Mouse (Mus musculus): ENCODE data around the gene Naa20. TPM values are rescaled to one million over a fixed set of nuclear protein-coding genes. Genes with fewer than 3 reads are reported as not detected.

Gene Naa20
- polyA plus RNA-seq, 1 experiment = not detected

- Histone ChIP-seq H3K27ac (ENCODE audit: insufficient read depth, low read depth, low read length) (no peak overlapping the region), H3K4me3 (ENCODE audit: insufficient read depth, low read depth, low read length) (no peak overlapping the region), H3K4me1 (ENCODE audit: control insufficient read depth, insufficient read depth, low read length) (no peaks in the 10 kb centered on the region)
- TF ChIP-seq POLR2A (IDR thresholded peaks at IDR 0.05; ENCODE audit: insufficient read depth, low read depth, low read length) = no peak
- no peak for TF ChIP-seq CTCF (IDR thresholded peaks at IDR 0.05; ENCODE audit: insufficient read depth, low read depth, low read length)
- 4% methylated on average over 4 of the region's 4 CpGs for WGBS
These were observed 55.6 kb downstream of the Naa20 start for GRCm38 (mm10) chr2:145957450-145957849.

- no peaks in the 10 kb centered on the region for H3K4me1 ChIP-seq (ENCODE audit: control insufficient read depth, insufficient read depth, low read length)
- no peak overlapping the region for H3K27ac ChIP-seq (ENCODE audit: insufficient read depth, low read depth, low read length)
- no peak overlapping the region for H3K4me3 ChIP-seq (ENCODE audit: insufficient read depth, low read depth, low read length)
- TF ChIP-seq CTCF (IDR thresholded peaks at IDR 0.05; ENCODE audit: insufficient read depth, low read depth, low read length) (no peak), POLR2A (IDR thresholded peaks at IDR 0.05; ENCODE audit: insufficient read depth, low read depth, low read length) (no peak)
- WGBS = 68% methylated on average over 6 of the region's 6 CpGs
These were observed 56.2 kb downstream of the Naa20 start for GRCm38 (mm10) chr2:145958097-145958496.

- H3K4me3 ChIP-seq (ENCODE audit: insufficient read depth, low read depth, low read length) = no peak overlapping the region
- WGBS = 68% methylated on average over 7 of the region's 7 CpGs
- no peaks in the 10 kb centered on the region for H3K4me1 ChIP-seq (ENCODE audit: control insufficient read depth, insufficient read depth, low read length)
- no peak overlapping the region for H3K27ac ChIP-seq (ENCODE audit: insufficient read depth, low read depth, low read length)
- TF ChIP-seq CTCF (IDR thresholded peaks at IDR 0.05; ENCODE audit: insufficient read depth, low read depth, low read length) (no peak), POLR2A (IDR thresholded peaks at IDR 0.05; ENCODE audit: insufficient read depth, low read depth, low read length) (no peak)
These were observed 56.7 kb downstream of the Naa20 start for GRCm38 (mm10) chr2:145958551-145958950.

- 87% methylated on average over 5 of the region's 5 CpGs for WGBS
- TF ChIP-seq POLR2A (IDR thresholded peaks at IDR 0.05; ENCODE audit: insufficient read depth, low read depth, low read length) = no peak
- no peak for TF ChIP-seq CTCF (IDR thresholded peaks at IDR 0.05; ENCODE audit: insufficient read depth, low read depth, low read length)
These were observed 60.0 kb downstream of the Naa20 start for GRCm38 (mm10) chr2:145961861-145962260.

More at GRCm38 (mm10) chr2:145961861-145962260, 60.0 kb downstream of the Naa20 start:
- Histone ChIP-seq H3K4me1 (ENCODE audit: control insufficient read depth, insufficient read depth, low read length) (no peaks in the 10 kb centered on the region), H3K4me3 (ENCODE audit: insufficient read depth, low read depth, low read length) (no peak overlapping the region), H3K27ac (ENCODE audit: insufficient read depth, low read depth, low read length) (no peak overlapping the region)

Other genes with a start within 250 kb of the Naa20 start
- not detected in 2 replicates for gene Rin2, start 226.9 kb upstream of the Naa20 start, polyA plus RNA-seq (2012; ENCODE audit: insufficient read depth, insufficient read length, low replicate concordance, missing spikeins)
- not detected in 2 replicates for gene Cfap61, start 32.7 kb downstream of the Naa20 start, polyA plus RNA-seq (2012; ENCODE audit: insufficient read depth, insufficient read length, low replicate concordance, missing spikeins)
- gene Crnkl1, start 32.9 kb downstream of the Naa20 start, polyA plus RNA-seq (2012; ENCODE audit: insufficient read depth, insufficient read length, low replicate concordance, missing spikeins) = not detected in 2 replicates